In genomic region chr2:145530941-145531353, GRCm38 (mm10) we compare ENCODE assay signal across 13 mouse cellular contexts.
DNase-seq lines count a peak whose midpoint lies in the region; ATAC-seq and TF ChIP-seq lines count a peak whose summit lies in the region.
"Had no signal": no experiment of that assay in that cellular context is flagged by ENCODE, and none has a peak within 500 bp of the region (broad histone marks: within the 10 kb centered on the region; RNA-seq: fewer than 3 reads in every experiment).

No protein-coding gene starts in this region.

- H3K36me3 ChIP-seq in hindbrain, embryonic 13.5 days, result no peaks in the 10 kb centered on the region
- H3K36me3 ChIP-seq in hindbrain, embryonic 12.5 days, result no peaks in the 10 kb centered on the region
- no peaks in the 10 kb centered on the region for H3K36me3 ChIP-seq in forebrain, embryonic 16.5 days (ENCODE audit: control insufficient read depth, insufficient read depth)
- H3K36me3 ChIP-seq: heart, embryonic 15.5 days had no signal

- no peak overlapping the region for H3K9ac ChIP-seq in hindbrain, embryonic 13.5 days
- H3K9ac ChIP-seq in hindbrain, embryonic 12.5 days, result no peak overlapping the region
- no peak overlapping the region for H3K9ac ChIP-seq in forebrain, embryonic 16.5 days (replicated peaks; ENCODE audit: low read depth, low read length)
- H3K9ac ChIP-seq: heart, embryonic 15.5 days had no signal

- no peak overlapping the region for H3K4me2 ChIP-seq in hindbrain, embryonic 13.5 days
- no peak overlapping the region for H3K4me2 ChIP-seq in hindbrain, embryonic 12.5 days (replicated peaks)
- H3K4me2 ChIP-seq in forebrain, embryonic 16.5 days (ENCODE audit: low read length), result no peak overlapping the region
- H3K4me2 ChIP-seq: heart, embryonic 15.5 days had no signal

- 71% methylated on average over 4 of the region's 4 CpGs for WGBS in hindbrain, embryonic 13.5 days
- 79% methylated on average over 4 of the region's 4 CpGs for WGBS in hindbrain, embryonic 12.5 days
- WGBS in forebrain, embryonic 16.5 days, result 58% methylated on average over 4 of the region's 4 CpGs

- TF ChIP-seq CTCF in left cerebral cortex, adult 2 months (IDR thresholded peaks at IDR 0.05), result no peak

- 0 out of 2 replicates have a peak, but pooled peaks have one; percentile 21 for ATAC-seq in hindbrain, embryonic 13.5 days (ENCODE audit: low FRiP score)
- ATAC-seq in hindbrain, embryonic 12.5 days (ENCODE audit: low FRiP score), result no peak
- peak; percentile 74 for ATAC-seq in forebrain, embryonic 16.5 days
- ATAC-seq: intestine, embryonic 16.5 days; lung, postnatal 0 days had no signal

- peak; percentile 83 for DNase-seq in Muller cell, postnatal 12 days (ENCODE audit: inconsistent ontology term)
- DNase-seq in left cerebral cortex, adult 2 months (ENCODE audit: extremely low spot score in 1 of 2, low spot score in 2 of 2), result no peak
- no peak for DNase-seq in spleen, postnatal 36 days (ENCODE audit: low spot score in 2 of 2)
- DNase-seq in lung, postnatal 4 days, result no peak
- no peak for DNase-seq in adrenal gland, postnatal 4 days (ENCODE audit: low spot score in 2 of 2)
- DNase-seq: gastrocnemius, postnatal 25 days; kidney, postnatal 4 days had no signal

- H3K27me3 ChIP-seq in hindbrain, embryonic 13.5 days, result no peaks in the 10 kb centered on the region
- H3K27me3 ChIP-seq in hindbrain, embryonic 12.5 days, result no peaks in the 10 kb centered on the region
- H3K27me3 ChIP-seq in forebrain, embryonic 16.5 days (replicated peaks; ENCODE audit: control insufficient read depth, insufficient read depth, low read length), result no peaks in the 10 kb centered on the region
- H3K27me3 ChIP-seq: heart, embryonic 15.5 days had no signal

- H3K4me3 ChIP-seq in hindbrain, embryonic 13.5 days, result no peak overlapping the region
- H3K4me3 ChIP-seq in hindbrain, embryonic 12.5 days, result no peak overlapping the region
- no peak overlapping the region for H3K4me3 ChIP-seq in forebrain, embryonic 16.5 days (replicated peaks; ENCODE audit: low read length)
- H3K4me3 ChIP-seq in left cerebral cortex, adult 2 months, result no peak overlapping the region
- H3K4me3 ChIP-seq: heart, embryonic 15.5 days had no signal

- no peaks in the 10 kb centered on the region for H3K9me3 ChIP-seq in hindbrain, embryonic 13.5 days
- no peaks in the 10 kb centered on the region for H3K9me3 ChIP-seq in hindbrain, embryonic 12.5 days (replicated peaks)
- no peaks in the 10 kb centered on the region for H3K9me3 ChIP-seq in forebrain, embryonic 16.5 days (ENCODE audit: control insufficient read depth, low read length)
- H3K9me3 ChIP-seq: heart, embryonic 15.5 days had no signal

- no peak overlapping the region for H3K27ac ChIP-seq in hindbrain, embryonic 13.5 days
- no peak overlapping the region for H3K27ac ChIP-seq in hindbrain, embryonic 12.5 days
- no peak overlapping the region for H3K27ac ChIP-seq in forebrain, embryonic 16.5 days (ENCODE audit: low read length)
- H3K27ac ChIP-seq in left cerebral cortex, adult 2 months, result peak overlapping the region; percentile 34; the same call in 1 of the 2 replicates
- H3K27ac ChIP-seq: heart, embryonic 15.5 days had no signal

- H3K4me1 ChIP-seq in hindbrain, embryonic 13.5 days (replicated peaks), result no peaks in the 10 kb centered on the region
- H3K4me1 ChIP-seq in hindbrain, embryonic 12.5 days, result no peaks in the 10 kb centered on the region
- H3K4me1 ChIP-seq in forebrain, embryonic 16.5 days (replicated peaks; ENCODE audit: control insufficient read depth, insufficient read depth, low read length), result no peaks in the 10 kb centered on the region

- intact Hi-C loops in left cerebral cortex, adult 2 months (cut with DNase I), result no loop called here
